Mouse (Mus musculus) cortical plate, adult 2 months (tissue): ENCODE results near the gene Fam83e.

ENCODE experiments used
- CTCF ChIP-seq: fragments of 200-500 bp; IDR thresholded peaks from 2 replicates; pipeline ENCODE4 v1.5.1; 2011; ENCODE audit warnings: mild to moderate bottlenecking, control low read depth, low read length; ENCODE audit not compliant: insufficient read depth; ENCODE audit errors: extremely low read depth
- POLR2A ChIP-seq: fragments of 200-500 bp; IDR thresholded peaks from 2 replicates; pipeline ENCODE4 v1.6.1; 2011; ENCODE audit warnings: mild to moderate bottlenecking, low read length, control low read depth; ENCODE audit not compliant: insufficient read depth; ENCODE audit errors: extremely low read depth

DNA sequence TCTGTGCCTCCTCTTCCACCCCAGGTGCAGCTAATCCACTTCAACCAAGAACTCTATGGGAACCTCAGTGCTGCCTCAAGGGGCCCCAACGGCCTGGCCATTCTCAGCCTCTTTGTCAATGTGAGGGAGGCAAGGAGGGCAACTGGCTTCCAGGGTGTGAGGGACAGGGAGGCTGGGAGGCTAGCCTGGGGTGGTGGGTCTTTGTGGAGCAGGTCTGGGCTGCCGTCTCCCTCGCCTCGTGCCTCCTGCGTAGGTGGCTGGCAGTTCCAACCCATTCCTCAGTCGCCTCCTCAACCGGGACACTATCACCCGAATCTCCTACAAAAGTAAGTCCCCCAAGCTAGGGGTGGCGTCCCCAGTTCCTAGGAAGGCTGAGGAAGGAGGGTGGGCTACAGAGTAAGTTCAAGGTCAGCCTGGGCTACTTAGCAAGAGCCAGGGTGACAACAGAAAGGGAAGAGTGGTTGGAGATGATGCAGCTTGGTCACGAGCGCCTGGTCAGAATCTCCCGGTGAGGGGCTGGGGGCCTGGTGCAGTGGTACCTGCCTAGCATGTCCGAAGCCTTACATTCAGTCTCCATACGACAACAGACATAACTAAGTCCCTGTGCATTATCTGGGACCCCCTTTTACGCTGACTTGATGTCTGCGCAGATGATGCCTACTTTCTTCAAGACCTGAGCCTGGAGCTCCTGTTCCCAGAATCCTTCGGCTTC is 18.0 kb upstream of the Fam83e start:
- TF ChIP-seq CTCF = no peak
- TF ChIP-seq POLR2A = no peak
